In genomic region chr6:114195998-114196397, GRCm38 (mm10) we compare ENCODE assay signal across 28 mouse cellular contexts.
DNase-seq lines count a peak whose midpoint lies in the region; ATAC-seq and TF ChIP-seq lines count a peak whose summit lies in the region.
"Had no signal": no experiment of that assay in that cellular context is flagged by ENCODE, and none has a peak within 500 bp of the region (broad histone marks: within the 10 kb centered on the region; RNA-seq: fewer than 3 reads in every experiment).

No protein-coding gene starts in this region.

- TF ChIP-seq CTCF in left cerebral cortex, adult 2 months (IDR thresholded peaks at IDR 0.05), result peak; percentile 46
- no peak for TF ChIP-seq CTCF in brain, embryonic 14.5 days (IDR thresholded peaks at IDR 0.05; ENCODE audit: borderline replicate concordance, extremely low read depth, insufficient read depth, insufficient read length)

- TF ChIP-seq POLR2A in brain, embryonic 14.5 days (IDR thresholded peaks at IDR 0.05; ENCODE audit: borderline replicate concordance, extremely low read depth, insufficient read depth, insufficient read length, poor library complexity, severe bottlenecking), result no peak

- H3K4me2 ChIP-seq in hindbrain, embryonic 14.5 days (replicated peaks), result no peak overlapping the region
- H3K4me2 ChIP-seq in hindbrain, embryonic 13.5 days, result no peak overlapping the region
- H3K4me2 ChIP-seq in midbrain, embryonic 14.5 days (ENCODE audit: low read length), result no peak overlapping the region
- no peak overlapping the region for H3K4me2 ChIP-seq in midbrain, embryonic 13.5 days (replicated peaks)
- H3K4me2 ChIP-seq: embryonic facial prominence, embryonic 13.5 days; forebrain, embryonic 12.5 days; heart, embryonic 11.5 days; hindbrain, embryonic 15.5 days; intestine, embryonic 15.5 days had no signal

- H3K27ac ChIP-seq in hindbrain, embryonic 14.5 days, result no peak overlapping the region
- no peak overlapping the region for H3K27ac ChIP-seq in hindbrain, embryonic 13.5 days
- no peak overlapping the region for H3K27ac ChIP-seq in left cerebral cortex, adult 2 months
- H3K27ac ChIP-seq in midbrain, embryonic 14.5 days (replicated peaks; ENCODE audit: low read depth, low read length), result no peak overlapping the region
- no peak overlapping the region for H3K27ac ChIP-seq in midbrain, embryonic 13.5 days
- H3K27ac ChIP-seq: embryonic facial prominence, embryonic 10.5 days; embryonic facial prominence, embryonic 13.5 days; forebrain, embryonic 12.5 days; gastrocnemius, adult 2 months; hindbrain, embryonic 15.5 days; intestine, embryonic 15.5 days had no signal

- intact Hi-C loops in left cerebral cortex, adult 2 months (cut with DNase I), result loop anchor here (2.0 kb wide), 1 partner anchor 107 kb away; no protein-coding TSS in a partner anchor

- H3K4me3 ChIP-seq in hindbrain, embryonic 14.5 days (replicated peaks; ENCODE audit: low read length), result no peak overlapping the region
- no peak overlapping the region for H3K4me3 ChIP-seq in hindbrain, embryonic 13.5 days
- H3K4me3 ChIP-seq in left cerebral cortex, adult 2 months, result no peak overlapping the region
- H3K4me3 ChIP-seq in midbrain, embryonic 14.5 days (replicated peaks; ENCODE audit: low read depth, low read length), result no peak overlapping the region
- H3K4me3 ChIP-seq in midbrain, embryonic 13.5 days (replicated peaks), result no peak overlapping the region
- H3K4me3 ChIP-seq: embryonic facial prominence, embryonic 10.5 days; embryonic facial prominence, embryonic 13.5 days; erythroblast, embryonic 14.5 days; forebrain, embryonic 12.5 days; gastrocnemius, adult 2 months; hindbrain, embryonic 15.5 days; intestine, embryonic 15.5 days had no signal

- no peaks in the 10 kb centered on the region for H3K4me1 ChIP-seq in hindbrain, embryonic 14.5 days (replicated peaks; ENCODE audit: control insufficient read depth, insufficient read depth, low read length)
- H3K4me1 ChIP-seq in hindbrain, embryonic 13.5 days (replicated peaks), result no peaks in the 10 kb centered on the region
- no peaks in the 10 kb centered on the region for H3K4me1 ChIP-seq in midbrain, embryonic 14.5 days (ENCODE audit: control insufficient read depth, insufficient read depth, low read length)
- no peaks in the 10 kb centered on the region for H3K4me1 ChIP-seq in midbrain, embryonic 13.5 days (replicated peaks)
- H3K4me1 ChIP-seq: embryonic facial prominence, embryonic 10.5 days; embryonic facial prominence, embryonic 13.5 days; forebrain, embryonic 12.5 days; hindbrain, embryonic 15.5 days; intestine, embryonic 15.5 days had no signal

- no peak for ATAC-seq in hindbrain, embryonic 14.5 days (ENCODE audit: low FRiP score)
- no peak for ATAC-seq in hindbrain, embryonic 13.5 days (ENCODE audit: low FRiP score)
- ATAC-seq in midbrain, embryonic 14.5 days (ENCODE audit: low FRiP score, low TSS enrichment), result no peak
- no peak for ATAC-seq in midbrain, embryonic 13.5 days
- ATAC-seq: forebrain, embryonic 16.5 days; intestine, embryonic 15.5 days; Patski had no signal

- no peak overlapping the region for H3K9ac ChIP-seq in hindbrain, embryonic 14.5 days
- no peak overlapping the region for H3K9ac ChIP-seq in hindbrain, embryonic 13.5 days
- H3K9ac ChIP-seq in midbrain, embryonic 14.5 days (replicated peaks; ENCODE audit: low read length), result no peak overlapping the region
- H3K9ac ChIP-seq in midbrain, embryonic 13.5 days (replicated peaks), result no peak overlapping the region
- H3K9ac ChIP-seq: embryonic facial prominence, embryonic 13.5 days; forebrain, embryonic 12.5 days; hindbrain, embryonic 15.5 days; intestine, embryonic 15.5 days had no signal

- peak; percentile 34 for DNase-seq in hindbrain, embryonic 14.5 days (ENCODE audit: low spot score)
- no peak for DNase-seq in left cerebral cortex, adult 2 months (ENCODE audit: extremely low spot score in 1 of 2, low spot score in 2 of 2)
- no peak for DNase-seq in left cerebral cortex, adult 8-10 months (ENCODE audit: low spot score in 2 of 2)
- peak; percentile 25 for DNase-seq in midbrain, embryonic 14.5 days
- DNase-seq in brain, embryonic 14.5 days (ENCODE audit: low read depth), result peak; percentile 42
- no peak for DNase-seq in adrenal gland, adult 8-10 months
- DNase-seq: adrenal gland, postnatal 14 days; B cell, adult 2 months; cerebellum, adult 11 months; cerebellum, adult 2 months; cerebellum, adult 9-11 months; cerebellum, postnatal 25 days; embryo, embryonic 11 days; gastrocnemius, adult 2 months; gastrocnemius, postnatal 14 days; heart, adult 11 months had no signal

- no peaks in the 10 kb centered on the region for H3K36me3 ChIP-seq in hindbrain, embryonic 14.5 days (replicated peaks; ENCODE audit: control insufficient read depth, insufficient read depth)
- H3K36me3 ChIP-seq in hindbrain, embryonic 13.5 days, result no peaks in the 10 kb centered on the region
- no peaks in the 10 kb centered on the region for H3K36me3 ChIP-seq in midbrain, embryonic 14.5 days (ENCODE audit: control insufficient read depth, insufficient read depth, low read length)
- H3K36me3 ChIP-seq in midbrain, embryonic 13.5 days, result no peaks in the 10 kb centered on the region
- H3K36me3 ChIP-seq: embryonic facial prominence, embryonic 10.5 days; embryonic facial prominence, embryonic 13.5 days; forebrain, embryonic 12.5 days; G1E; hindbrain, embryonic 15.5 days; intestine, embryonic 15.5 days had no signal

- peaks cover 19% of the 10 kb centered on the region; the same call in 1 of the 2 replicates for H3K27me3 ChIP-seq in hindbrain, embryonic 14.5 days (ENCODE audit: control insufficient read depth, insufficient read depth, low read length)
- peaks cover 45% of the 10 kb centered on the region for H3K27me3 ChIP-seq in hindbrain, embryonic 13.5 days
- H3K27me3 ChIP-seq in midbrain, embryonic 14.5 days (ENCODE audit: control insufficient read depth, insufficient read depth, low read length), result peaks cover 68% of the 10 kb centered on the region
- peaks cover 90% of the 10 kb centered on the region for H3K27me3 ChIP-seq in midbrain, embryonic 13.5 days
- H3K27me3 ChIP-seq: embryonic facial prominence, embryonic 13.5 days; intestine, embryonic 15.5 days had no signal

- 0 out of 2 replicates have a peak, but pooled peaks cover 4% of the 10 kb centered on the region for H3K9me3 ChIP-seq in hindbrain, embryonic 14.5 days (ENCODE audit: control insufficient read depth, low read length)
- H3K9me3 ChIP-seq in hindbrain, embryonic 13.5 days, result peaks cover 4% of the 10 kb centered on the region; the same call in 1 of the 2 replicates
- H3K9me3 ChIP-seq in midbrain, embryonic 14.5 days (ENCODE audit: control insufficient read depth, low read length), result peaks cover 4% of the 10 kb centered on the region; the same call in 1 of the 2 replicates
- H3K9me3 ChIP-seq in midbrain, embryonic 13.5 days, result peaks cover 7% of the 10 kb centered on the region; the same call in 1 of the 2 replicates
- H3K9me3 ChIP-seq: embryonic facial prominence, embryonic 10.5 days; embryonic facial prominence, embryonic 13.5 days; forebrain, embryonic 12.5 days; hindbrain, embryonic 15.5 days; intestine, embryonic 15.5 days had no signal

Comparison
In these comparisons a context has a peak if more than half of its experiments do, and no peak if none do; other contexts are left out.
1. DNase-seq: peak in hindbrain, embryonic 14.5 days (single experiment), midbrain, embryonic 14.5 days (single experiment) and brain, embryonic 14.5 days (single experiment); none in left cerebral cortex, adult 2 months (0 of 2), left cerebral cortex, adult 8-10 months (0 of 2) and adrenal gland, adult 8-10 months (single experiment).